Mouse (Mus musculus): ENCODE measurements around the gene Gm13084.
"Not testable (repeated sequence)": the region's sequence is repeated elsewhere in the genome, so short reads cannot be mapped to it uniquely, and the experiment has no call there.

Gm13084 gene

GRCm38 (mm10) chr4:143815993-143816392 lies at the start of gene Gm13084:
Gm13084 (minus strand) TSS chr4:143816093.
- no peak for DNase-seq

- not testable (repeated sequence) for DNase-seq
Measured at GRCm38 (mm10) chr4:143846197-143846596, 30.3 kb upstream of the Gm13084 start, which contains the start of gene Gm13103. Gm13103 (plus strand) TSS chr4:143846497.

GRCm38 (mm10) chr4:143789052-143789451 lies 26.8 kb downstream of the Gm13084 start, which contains the start of gene Gm13023:
Gm13023 (plus strand) TSS chr4:143789352.
- DNase-seq: not testable (repeated sequence)

All from kidney, postnatal 14 days (tissue).